Mouse (Mus musculus) liver, embryonic 11.5 days (tissue): ENCODE data around the gene Acbd4. TPM values are rescaled to one million over a fixed set of nuclear protein-coding genes. Genes with fewer than 3 reads are reported as not detected.
A peak's percentile ranks its signal among the peaks of the same experiment; 100 is the strongest.

Experiments used
- ATAC-seq: fragments of 200-750 bp; cut with Nextera tagmentation; replicated peaks from 2 replicates; pipeline ENCODE4 v1.8.0; 2017; ENCODE audit warnings: moderate number of reproducible peaks, mild to moderate bottlenecking, moderate TSS enrichment, moderate library complexity; ENCODE audit not compliant: low FRiP score
- DNase-seq: peaks from one replicate; pipeline ENCODE4 v3.0.0-alpha.2; 2017; ENCODE audit warnings: low spot score
- H3K27ac ChIP-seq: fragments of 300-500 bp; sonication (generic); 2 replicates; pipeline ENCODE4 v1.5.1; 2014; ENCODE audit warnings: mild to moderate bottlenecking, low read depth, low read length, control low read depth
- H3K27me3 ChIP-seq: fragments of 300-500 bp; sonication (generic); replicated peaks from 2 replicates; pipeline ENCODE4 v1.6.1; 2014; ENCODE audit warnings: low read length, mixed read lengths; ENCODE audit not compliant: control insufficient read depth, insufficient read depth
- H3K36me3 ChIP-seq: fragments of 300-500 bp; sonication (generic); 2 replicates; pipeline ENCODE4 v1.6.1; 2014; ENCODE audit warnings: mild to moderate bottlenecking, low read length, moderate library complexity, mixed read lengths; ENCODE audit not compliant: control insufficient read depth, insufficient read depth
- H3K4me1 ChIP-seq: fragments of 300-500 bp; sonication (generic); replicated peaks from 2 replicates; pipeline ENCODE4 v1.6.1; 2014; ENCODE audit warnings: low read length, mixed read lengths; ENCODE audit not compliant: control insufficient read depth, insufficient read depth
- H3K4me2 ChIP-seq: fragments of 300-500 bp; sonication (generic); 2 replicates; pipeline ENCODE4 v1.6.1; 2014; ENCODE audit warnings: mild to moderate bottlenecking, control low read depth, moderate library complexity
- H3K4me3 ChIP-seq: fragments of 300-500 bp; sonication (generic); 2 replicates; pipeline ENCODE4 v1.5.1; 2014; ENCODE audit warnings: low read depth, low read length, control low read depth
- H3K9ac ChIP-seq: fragments of 300-500 bp; sonication (generic); 2 replicates; pipeline ENCODE4 v1.6.1; 2014; ENCODE audit warnings: low read depth, low read length, control low read depth
- H3K9me3 ChIP-seq: fragments of 300-500 bp; sonication (generic); 2 replicates; pipeline ENCODE4 v1.6.1; 2016; ENCODE audit warnings: low read length, inconsistent platforms, mixed read lengths; ENCODE audit not compliant: control insufficient read depth
- WGBS: fragments of 180-500 bp; shearing (Covaris S2); extraction: QIAGEN DNeasy Blood & Tissue Kit; methylation state at CpG from one replicate; pipeline ENCODE4 v1.1.7; 2014; 5-methylcytosine and 5-hydroxymethylcytosine counted together
- polyA plus RNA-seq: library from polyadenylated mRNA; unstranded; fragments of >200 nt; fragmentation: Nextera tagmentation; extraction: Ambion mirVana; gene quantifications from 2 replicates; pipeline ENCODE4 v1.2.1, GENCODE M21; 2014

The Acbd4 gene
- polyA plus RNA-seq, 1 experiment from 2014 or later = 30.7 TPM

DNA sequence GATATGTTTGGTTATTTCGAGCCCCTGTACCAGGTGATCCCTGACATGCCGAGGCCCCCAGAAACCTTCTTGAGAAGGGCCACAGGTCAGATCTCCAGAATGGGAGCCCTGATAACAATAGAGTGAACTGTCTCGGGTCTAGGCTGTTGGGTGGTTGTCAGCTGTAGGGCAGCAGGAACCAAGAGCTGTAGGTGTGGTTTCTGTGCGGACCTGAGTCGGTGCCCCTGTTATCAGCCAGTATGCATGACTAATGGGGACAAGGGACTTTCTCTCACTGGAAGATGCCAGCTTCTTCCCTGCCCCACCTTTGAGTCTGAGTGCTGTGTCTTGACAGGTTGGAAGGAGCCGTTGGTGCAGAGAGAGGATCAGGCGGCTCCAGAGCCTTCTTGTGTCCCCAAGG is 3.0 kb downstream of the Acbd4 start:
- H3K4me3 ChIP-seq = peak overlapping the region; percentile 70
- H3K36me3 ChIP-seq = no peaks in the 10 kb centered on the region
- H3K9me3 ChIP-seq = no peaks in the 10 kb centered on the region
- WGBS = 44% methylated on average over 7 of the region's 7 CpGs
- H3K4me2 ChIP-seq = peak overlapping the region; percentile 96
- H3K9ac ChIP-seq = peak overlapping the region; percentile 76
- ATAC-seq (peak; percentile 64), DNase-seq (no peak)
- H3K27me3 ChIP-seq = peaks cover 25% of the 10 kb centered on the region
- H3K4me1 ChIP-seq = peaks cover 47% of the 10 kb centered on the region
- H3K27ac ChIP-seq = peak overlapping the region; percentile 69

DNA sequence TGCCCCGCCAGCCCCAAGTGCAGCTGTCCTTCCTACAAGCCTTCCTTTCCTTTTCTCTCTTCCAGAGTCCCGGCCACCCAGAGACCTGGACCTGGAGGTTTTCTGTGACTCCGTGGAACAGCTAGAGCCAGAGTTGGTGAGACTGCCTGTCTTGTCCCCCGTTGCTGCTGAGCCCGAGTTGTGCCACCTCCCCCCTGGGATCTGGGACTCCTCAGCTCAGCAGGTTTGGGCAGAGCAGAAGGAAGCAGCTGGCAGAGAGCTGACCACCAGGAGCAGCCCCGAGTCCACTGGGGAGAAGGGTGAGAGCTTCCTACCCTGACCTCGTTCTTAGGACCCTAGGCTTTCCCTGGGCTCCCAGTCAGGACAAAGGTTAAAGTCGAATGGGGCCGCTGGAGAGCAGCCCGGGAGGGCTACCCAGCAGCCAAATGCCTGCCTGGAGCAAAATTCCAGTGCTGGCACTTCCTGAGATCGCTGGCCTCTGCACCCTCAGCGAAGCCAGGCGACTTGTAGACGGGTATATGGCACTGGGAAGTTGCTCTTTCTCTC is 3.8 kb downstream of the Acbd4 start:
- H3K27ac ChIP-seq = peak overlapping the region; percentile 69
- H3K9me3 ChIP-seq = no peaks in the 10 kb centered on the region
- H3K9ac ChIP-seq = peak overlapping the region; percentile 76
- peaks cover 20% of the 10 kb centered on the region for H3K27me3 ChIP-seq
- DNase-seq (peak; percentile 34), ATAC-seq (no peak)
- H3K36me3 ChIP-seq = no peaks in the 10 kb centered on the region
- peaks cover 47% of the 10 kb centered on the region for H3K4me1 ChIP-seq
- H3K4me3 ChIP-seq = peak overlapping the region; percentile 70; the same call in 1 of the 2 replicates
- H3K4me2 ChIP-seq = peak overlapping the region; percentile 96
- WGBS = 61% methylated on average over 14 of the region's 14 CpGs

DNA sequence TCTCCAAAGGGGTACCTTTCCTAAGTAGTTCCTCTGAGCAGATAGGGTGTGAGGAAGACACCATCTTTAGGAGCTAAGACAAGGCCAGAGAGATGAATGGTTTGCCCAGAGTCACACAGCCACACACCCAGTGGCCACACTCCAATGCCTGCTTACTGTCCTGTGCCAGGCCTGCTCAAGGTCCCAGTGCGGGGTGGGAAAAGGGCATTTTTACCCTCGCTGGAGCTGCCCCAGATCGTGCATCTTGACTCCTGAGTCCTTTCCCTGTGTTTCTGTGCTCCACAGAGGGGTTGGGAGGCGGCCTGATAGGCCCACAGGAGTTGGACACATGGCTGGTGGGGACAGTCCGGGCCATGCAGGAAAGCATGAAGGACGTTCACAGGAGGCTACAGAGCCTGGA is 4.3 kb downstream of the Acbd4 start:
- DNase-seq (no peak), ATAC-seq (no peak)
- Histone ChIP-seq H3K4me2 (peak overlapping the region; percentile 17; the same call in 1 of the 2 replicates), H3K27ac (peak overlapping the region; percentile 55), H3K36me3 (no peaks in the 10 kb centered on the region), H3K4me3 (no peak overlapping the region), H3K9me3 (no peaks in the 10 kb centered on the region), H3K4me1 (peaks cover 47% of the 10 kb centered on the region), H3K9ac (0 out of 2 replicates have a peak overlapping the region, but pooled peaks have one; percentile 76), H3K27me3 (peaks cover 14% of the 10 kb centered on the region)
- 83% methylated on average over 6 of the region's 6 CpGs for WGBS

DNA sequence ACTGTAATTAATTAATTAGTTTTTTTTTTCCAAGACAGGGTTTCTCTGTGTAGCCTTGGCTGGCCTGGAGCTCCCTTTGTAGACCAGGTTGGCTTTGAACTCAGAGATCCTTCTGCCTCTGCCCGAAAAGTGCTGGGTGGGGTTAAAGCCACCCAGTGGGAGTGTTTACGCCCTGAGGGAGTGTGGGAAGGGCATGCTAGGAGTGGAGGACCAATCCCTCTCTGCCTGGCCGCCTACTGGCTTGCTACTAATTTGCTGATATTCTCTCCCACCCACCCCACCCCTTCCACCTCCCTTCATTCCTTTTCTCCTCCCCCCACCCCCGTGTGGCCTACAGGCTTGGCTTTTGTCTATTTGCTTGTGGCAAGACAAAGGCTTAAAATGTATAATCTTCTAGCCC is 4.9 kb downstream of the Acbd4 start:
- DNase-seq = no peak
- peaks cover 11% of the 10 kb centered on the region for H3K27me3 ChIP-seq
- peak; percentile 35; the same call in 1 of the 2 replicates for ATAC-seq
- 57% methylated on average over 4 of the region's 4 CpGs for WGBS
- peak overlapping the region; percentile 9; the same call in 1 of the 2 replicates for H3K27ac ChIP-seq
- H3K36me3 ChIP-seq = no peaks in the 10 kb centered on the region
- H3K4me3 ChIP-seq = no peak overlapping the region
- no peak overlapping the region; the same call in 1 of the 2 replicates for H3K4me2 ChIP-seq
- no peaks in the 10 kb centered on the region for H3K9me3 ChIP-seq
- peaks cover 49% of the 10 kb centered on the region for H3K4me1 ChIP-seq
- H3K9ac ChIP-seq = no peak overlapping the region

DNA sequence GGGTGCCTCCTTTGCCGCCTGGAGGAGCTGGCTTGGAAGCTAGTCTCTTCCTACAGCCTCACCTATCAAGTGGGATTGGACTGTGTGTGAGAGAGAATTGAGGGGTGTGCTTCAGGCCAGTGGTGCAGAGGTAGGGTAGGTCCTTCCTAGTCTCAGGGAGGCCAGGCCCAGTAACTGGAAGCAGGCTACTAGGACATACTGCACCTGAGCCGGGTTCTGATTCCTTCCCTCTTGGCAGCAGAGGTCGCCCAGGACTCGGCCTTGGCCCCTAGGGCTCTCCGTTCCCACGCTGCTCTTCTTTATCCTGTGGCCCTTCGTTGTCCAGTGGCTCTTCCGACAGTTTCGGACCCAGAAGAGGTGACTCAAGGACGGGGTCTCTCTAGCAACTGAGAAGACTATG is 9.8 kb downstream of the Acbd4 start:
- DNase-seq = peak; percentile 29
- WGBS = 34% methylated on average over 10 of the region's 10 CpGs
- peak overlapping the region; percentile 35; the same call in 1 of the 2 replicates for H3K4me3 ChIP-seq
- peaks cover 2% of the 10 kb centered on the region; the same call in 1 of the 2 replicates for H3K27me3 ChIP-seq
- no peaks in the 10 kb centered on the region for H3K36me3 ChIP-seq
- no peak overlapping the region for H3K27ac ChIP-seq
- H3K9me3 ChIP-seq = no peaks in the 10 kb centered on the region
- H3K4me1 ChIP-seq = peaks cover 20% of the 10 kb centered on the region
- no peak for ATAC-seq
- H3K4me2 ChIP-seq = peak overlapping the region; percentile 70
- peak overlapping the region; percentile 52; the same call in 1 of the 2 replicates for H3K9ac ChIP-seq

DNA sequence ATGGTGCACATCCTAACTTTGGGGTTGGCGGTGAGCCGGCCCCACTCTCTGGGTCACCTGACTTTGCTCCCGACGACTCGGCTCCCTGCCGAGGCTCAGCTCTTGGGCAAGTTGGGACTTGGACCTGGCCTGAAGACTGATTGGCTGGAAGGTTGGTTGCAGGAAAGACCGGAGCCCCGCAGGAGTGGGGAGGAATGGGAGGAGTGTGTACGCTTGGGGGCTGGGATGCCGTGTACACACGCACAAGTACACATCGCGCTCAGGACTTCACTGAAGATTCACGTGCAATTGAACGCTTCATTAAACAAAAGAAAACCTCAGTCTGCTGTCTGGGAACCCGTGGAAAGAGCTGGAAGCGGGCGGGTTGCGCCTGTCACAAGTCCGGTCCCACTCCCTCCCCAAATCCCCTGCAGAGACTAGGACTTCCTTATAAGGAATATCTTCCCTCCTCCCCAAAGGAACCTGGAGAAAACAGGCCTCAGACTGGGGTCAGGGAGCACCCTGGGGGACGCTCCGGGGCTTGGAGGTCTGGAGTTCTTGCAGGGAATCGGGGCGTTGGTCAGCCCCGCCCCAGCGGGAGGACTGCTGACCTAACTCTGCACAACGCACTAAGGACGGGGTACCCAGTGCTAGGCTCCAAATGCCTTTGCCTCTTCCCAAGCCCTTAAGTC is 10.5 kb downstream of the Acbd4 start:
- Histone ChIP-seq H3K4me1 (peaks cover 16% of the 10 kb centered on the region), H3K4me3 (peak overlapping the region; percentile 35), H3K36me3 (no peaks in the 10 kb centered on the region), H3K27ac (no peak overlapping the region), H3K27me3 (peaks cover 2% of the 10 kb centered on the region; the same call in 1 of the 2 replicates), H3K9ac (peak overlapping the region; percentile 52), H3K9me3 (no peaks in the 10 kb centered on the region), H3K4me2 (peak overlapping the region; percentile 70)
- no peak for ATAC-seq
- DNase-seq = peak; percentile 51
- WGBS = 6% methylated on average over 28 of the region's 28 CpGs

DNA sequence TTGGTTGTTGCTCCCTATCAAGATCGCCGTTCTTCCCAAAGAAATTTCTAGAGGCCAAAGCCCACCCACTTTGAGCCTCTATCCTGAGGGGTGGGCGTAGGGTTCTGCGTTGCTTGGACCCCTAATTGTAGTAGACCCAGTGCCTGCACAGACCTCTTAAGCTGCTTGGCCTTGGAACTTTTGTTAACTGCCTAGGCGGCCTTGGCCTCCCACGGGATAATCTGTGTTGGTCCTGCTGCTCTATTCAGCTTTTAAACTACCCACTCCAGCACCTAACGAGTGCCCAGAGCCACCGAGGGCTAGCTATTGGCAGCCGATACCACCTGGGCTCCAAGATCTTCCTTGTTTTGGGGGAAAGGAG is 11.1 kb downstream of the Acbd4 start:
- no peak for ATAC-seq
- Histone ChIP-seq H3K4me3 (peak overlapping the region; percentile 35), H3K27me3 (peaks cover 2% of the 10 kb centered on the region; the same call in 1 of the 2 replicates), H3K9ac (peak overlapping the region; percentile 23; the same call in 1 of the 2 replicates), H3K4me2 (peak overlapping the region; percentile 70), H3K4me1 (peaks cover 19% of the 10 kb centered on the region), H3K36me3 (no peaks in the 10 kb centered on the region), H3K9me3 (no peaks in the 10 kb centered on the region), H3K27ac (no peak overlapping the region)
- 38% methylated on average over 9 of the region's 9 CpGs for WGBS
- DNase-seq = no peak

DNA sequence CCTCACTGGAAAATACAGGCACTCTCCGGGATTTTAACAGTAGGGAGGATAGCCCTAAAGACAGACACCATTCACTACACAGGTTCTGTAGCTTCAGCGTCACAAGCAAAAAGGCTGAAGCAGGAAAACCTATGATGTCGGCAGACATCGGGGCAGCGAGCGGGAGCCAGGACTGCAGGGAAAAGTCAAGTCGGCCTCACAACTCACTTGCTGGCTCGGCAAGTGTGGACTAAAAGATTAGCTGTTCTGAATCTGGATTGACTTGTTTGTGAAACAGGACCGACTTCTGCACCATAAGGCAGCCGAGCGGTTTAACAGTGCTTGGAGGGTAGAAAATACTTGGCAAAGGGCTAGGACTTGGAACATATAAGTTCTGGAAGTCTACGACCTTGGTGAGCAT is 11.5 kb downstream of the Acbd4 start:
- ATAC-seq (no peak), DNase-seq (no peak)
- peaks cover 2% of the 10 kb centered on the region; the same call in 1 of the 2 replicates for H3K27me3 ChIP-seq
- no peak overlapping the region for H3K27ac ChIP-seq
- no peak overlapping the region for H3K4me3 ChIP-seq
- 58% methylated on average over 12 of the region's 12 CpGs for WGBS
- peaks cover 22% of the 10 kb centered on the region for H3K4me1 ChIP-seq
- no peak overlapping the region for H3K9ac ChIP-seq
- no peaks in the 10 kb centered on the region for H3K36me3 ChIP-seq
- H3K9me3 ChIP-seq = no peaks in the 10 kb centered on the region
- no peak overlapping the region for H3K4me2 ChIP-seq
